Mouse (Mus musculus): ENCODE measurements around the gene Kcnip2.

- TF ChIP-seq POLR2AphosphoS2 (IDR thresholded peaks at IDR 0.05; ENCODE audit: low read depth, low read length): no peak
- TF ChIP-seq ZNF384 (IDR thresholded peaks at IDR 0.05; ENCODE audit: low read depth, low read length): no peak
- no peak for TF ChIP-seq POLR2A (IDR thresholded peaks at IDR 0.05; ENCODE audit: low read depth, low read length)
- TF ChIP-seq CHD2 (IDR thresholded peaks at IDR 0.05; ENCODE audit: low read length): no peak
- TF ChIP-seq CTCF (conservative IDR thresholded peaks at IDR 0.05 in 1 of 2, IDR thresholded peaks at IDR 0.05 in 1 of 2; ENCODE audit: low read depth in 2 of 2, low read length in 2 of 2): peak in 1 of 2 experiments; percentile 9; a peak in 1 of 4 replicates
- TF ChIP-seq CHD1 (IDR thresholded peaks at IDR 0.05; ENCODE audit: low read depth, low read length): no peak
- TF ChIP-seq EP300 (IDR thresholded peaks at IDR 0.05; ENCODE audit: low read length): no peak
- no peak for TF ChIP-seq ZC3H11A (IDR thresholded peaks at IDR 0.05; ENCODE audit: low read depth, low read length)
- no peak for TF ChIP-seq KAT2A (IDR thresholded peaks at IDR 0.05; ENCODE audit: insufficient replicate concordance, low read length)
- no peak for TF ChIP-seq USF1 (IDR thresholded peaks at IDR 0.05; ENCODE audit: low read depth, low read length)
- no peak for TF ChIP-seq MAX (IDR thresholded peaks at IDR 0.05; ENCODE audit: low read length)
These were observed 11.9 kb upstream of the Kcnip2 start for GRCm38 (mm10) chr19:45827736-45828135.
